Mouse (Mus musculus): ENCODE measurements around the gene Psd4.

DNA sequence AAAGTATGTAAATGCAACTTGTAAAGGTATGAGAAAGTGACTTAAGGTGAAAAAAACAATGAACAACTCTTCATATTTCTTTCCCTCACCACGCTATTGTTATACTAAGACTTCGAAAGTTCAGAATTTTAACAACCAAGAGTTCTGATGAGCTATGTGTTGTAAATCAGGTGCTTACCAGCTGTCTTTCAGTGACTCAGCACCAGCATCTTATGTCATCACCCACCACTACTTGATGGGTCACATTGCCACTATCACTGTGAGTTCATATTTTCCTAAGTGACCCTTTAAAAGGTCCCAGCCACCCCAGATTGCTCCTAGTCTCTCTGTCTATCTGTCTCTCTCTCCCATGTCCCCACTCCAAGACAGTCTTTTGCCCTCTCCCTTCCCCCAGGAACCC, 14.3 kb upstream of the Psd4 start:
- TF ChIP-seq CTCF (IDR thresholded peaks at IDR 0.05; ENCODE audit: low read depth) (no peak), EP300 (optimal IDR thresholded peaks at IDR 0.05) (no peak)

Measured in stomach, postnatal 0 days (tissue).